Mouse (Mus musculus) limb, embryonic 12.5 days (tissue): Measurements from ENCODE around the gene Nadk2. TPM values are rescaled to one million over a fixed set of nuclear protein-coding genes. Genes with fewer than 3 reads are reported as not detected.

Source experiments
- ATAC-seq: fragments of 200-750 bp; cut with Nextera tagmentation; 2 replicates; pipeline ENCODE4 v1.8.0; 2017; ENCODE audit warnings: low read depth, moderate TSS enrichment; ENCODE audit not compliant: insufficient number of reproducible peaks, insufficient read depth, low FRiP score, low TSS enrichment
- H3K27ac ChIP-seq: fragments of 300-500 bp; sonication (generic); 2 replicates; pipeline ENCODE4 v1.5.1; 2016; ENCODE audit warnings: mild to moderate bottlenecking, moderate library complexity
- H3K27me3 ChIP-seq: fragments of 300-500 bp; sonication (generic); 2 replicates; pipeline ENCODE4 v1.6.1; 2016; ENCODE audit warnings: mild to moderate bottlenecking, moderate library complexity
- H3K36me3 ChIP-seq: fragments of 300-500 bp; sonication (generic); 2 replicates; pipeline ENCODE4 v1.6.1; 2016; ENCODE audit warnings: mild to moderate bottlenecking, moderate library complexity
- H3K4me1 ChIP-seq: fragments of 300-500 bp; sonication (generic); replicated peaks from 2 replicates; pipeline ENCODE4 v1.6.1; 2016
- H3K4me2 ChIP-seq: fragments of 300-500 bp; sonication (generic); 2 replicates; pipeline ENCODE4 v1.6.1; 2016; ENCODE audit warnings: mild to moderate bottlenecking, moderate library complexity
- H3K4me3 ChIP-seq: fragments of 300-500 bp; sonication (generic); replicated peaks from 2 replicates; pipeline ENCODE4 v1.5.1; 2016; ENCODE audit warnings: mild to moderate bottlenecking
- H3K9ac ChIP-seq: fragments of 300-500 bp; sonication (generic); replicated peaks from 2 replicates; pipeline ENCODE4 v1.6.1; 2016; ENCODE audit warnings: mild to moderate bottlenecking, moderate library complexity
- H3K9me3 ChIP-seq: fragments of 300-500 bp; sonication (generic); 2 replicates; pipeline ENCODE4 v1.6.1; 2016; ENCODE audit warnings: mild to moderate bottlenecking, moderate library complexity
- WGBS: fragments of 180-500 bp; shearing (Covaris S2); methylation state at CpG from one replicate; pipeline ENCODE4 v1.1.7; 2016; 5-methylcytosine and 5-hydroxymethylcytosine counted together
- polyA plus RNA-seq: library from polyadenylated mRNA; unstranded; fragments of >200 nt; fragmentation: Nextera tagmentation; extraction: Ambion mirVana; gene quantifications from 2 replicates; pipeline ENCODE4 v1.2.1, GENCODE M21; 2016

Gene Nadk2
- polyA plus RNA-seq, 1 experiment from 2014 or later, result 34.7 TPM

DNA sequence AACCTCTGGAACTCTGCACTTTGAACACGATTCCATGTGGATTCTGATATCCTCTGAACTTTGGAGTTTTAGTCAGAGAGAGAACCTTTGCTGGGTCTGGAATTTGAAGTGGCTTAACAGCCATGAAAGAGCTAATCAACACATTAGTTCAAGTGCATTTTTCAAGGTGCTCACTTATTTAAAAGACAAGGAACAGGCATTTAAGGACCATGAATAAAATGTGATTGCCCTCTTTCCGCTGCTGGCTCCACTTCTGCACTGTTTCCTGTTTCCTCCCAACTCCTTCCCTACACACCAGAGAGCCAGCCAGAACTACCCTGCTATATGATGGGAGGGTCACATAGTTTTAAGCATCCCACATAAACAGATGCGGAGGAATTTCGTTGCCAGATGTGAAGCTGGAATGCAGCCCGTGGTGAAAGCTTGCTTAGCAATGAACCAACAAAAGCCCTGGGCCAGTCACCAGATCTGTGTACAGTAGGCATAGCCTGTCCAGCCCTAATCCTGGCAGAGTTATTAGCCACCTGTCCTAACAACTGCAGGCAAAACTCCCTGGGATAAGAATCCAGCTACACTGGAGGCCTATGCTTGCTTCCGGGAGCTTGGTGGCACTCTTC is 63.9 kb downstream of the Nadk2 start:
- Histone ChIP-seq H3K9me3 (no peaks in the 10 kb centered on the region), H3K36me3 (peaks cover 75% of the 10 kb centered on the region), H3K9ac (no peak overlapping the region), H3K27ac (0 out of 2 replicates have a peak overlapping the region, but pooled peaks have one; percentile 32), H3K4me3 (no peak overlapping the region), H3K27me3 (no peaks in the 10 kb centered on the region), H3K4me2 (peak overlapping the region; percentile 15; the same call in 1 of the 2 replicates), H3K4me1 (peaks cover 22% of the 10 kb centered on the region)
- WGBS, result 49% methylated on average over 6 of the region's 6 CpGs
- peak; percentile 74; the same call in 1 of the 2 replicates for ATAC-seq

DNA sequence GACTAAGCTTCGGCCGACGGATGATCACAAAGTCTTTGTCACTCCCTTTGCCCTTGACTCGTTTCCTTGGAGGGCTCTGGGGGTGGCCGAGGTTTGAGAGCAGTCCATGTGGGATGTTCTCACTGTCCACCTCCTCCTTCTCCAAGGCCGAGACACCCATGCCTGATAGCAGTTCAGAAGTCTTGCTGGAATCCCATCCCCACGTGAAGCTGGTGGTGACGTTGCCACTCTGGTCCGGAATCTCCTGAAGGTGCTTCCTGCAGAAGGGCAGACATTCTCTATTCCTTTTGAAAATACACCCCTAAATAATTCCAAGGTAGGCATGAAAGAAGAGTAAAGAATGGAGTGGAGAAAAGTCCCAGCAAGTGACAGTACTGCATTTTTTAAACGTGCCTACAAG is 68.4 kb downstream of the Nadk2 start:
- Histone ChIP-seq H3K27ac (peak overlapping the region; percentile 56; the same call in 1 of the 2 replicates), H3K4me1 (peaks cover 19% of the 10 kb centered on the region), H3K4me3 (peak overlapping the region; percentile 78), H3K9ac (peak overlapping the region; percentile 78), H3K36me3 (peaks cover 38% of the 10 kb centered on the region), H3K9me3 (no peaks in the 10 kb centered on the region), H3K4me2 (peak overlapping the region; percentile 76), H3K27me3 (no peaks in the 10 kb centered on the region)
- 32% methylated on average over 10 of the region's 10 CpGs for WGBS
- no peak for ATAC-seq

DNA sequence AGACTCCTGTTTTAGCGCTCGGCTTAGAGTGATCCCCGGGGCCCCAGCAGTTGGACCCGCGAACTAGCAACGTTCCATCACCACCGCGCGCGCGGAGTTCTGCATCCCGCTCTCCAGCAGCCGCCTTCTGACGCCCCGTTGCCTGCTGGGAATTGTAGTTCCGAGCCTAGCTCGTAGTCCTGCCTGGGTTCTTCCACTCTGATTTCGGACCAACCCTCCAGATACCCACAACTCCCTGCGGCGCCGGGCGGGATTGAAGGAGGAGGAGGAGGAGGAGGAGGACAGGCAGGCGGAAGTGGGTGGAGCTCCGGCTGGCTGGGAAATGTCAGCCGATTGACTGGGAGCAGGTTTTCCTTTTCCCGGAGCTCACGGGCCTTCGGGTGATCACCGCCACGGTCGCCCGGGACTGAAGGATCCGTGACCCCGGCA is 69.2 kb downstream of the Nadk2 start, which contains the start of gene Lmbrd2:
TSS of gene Lmbrd2 (plus strand) at position 299 of the 429 bp plus-strand sequence.
- H3K4me2 ChIP-seq, result peak within 1 kb of the TSS; percentile 76
- peak within 1 kb of the TSS; percentile 78 for H3K4me3 ChIP-seq
- peak; percentile 98 for ATAC-seq
- no peaks in the 10 kb centered on the region for H3K27me3 ChIP-seq
- peaks cover 37% of the 10 kb centered on the region for H3K36me3 ChIP-seq
- peaks cover 16% of the 10 kb centered on the region for H3K4me1 ChIP-seq
- peak within 1 kb of the TSS; percentile 78 for H3K9ac ChIP-seq
- under 1% methylated on average over 34 of the region's 34 CpGs for WGBS
- peak within 1 kb of the TSS; percentile 83 for H3K27ac ChIP-seq
- no peaks in the 10 kb centered on the region for H3K9me3 ChIP-seq

DNA sequence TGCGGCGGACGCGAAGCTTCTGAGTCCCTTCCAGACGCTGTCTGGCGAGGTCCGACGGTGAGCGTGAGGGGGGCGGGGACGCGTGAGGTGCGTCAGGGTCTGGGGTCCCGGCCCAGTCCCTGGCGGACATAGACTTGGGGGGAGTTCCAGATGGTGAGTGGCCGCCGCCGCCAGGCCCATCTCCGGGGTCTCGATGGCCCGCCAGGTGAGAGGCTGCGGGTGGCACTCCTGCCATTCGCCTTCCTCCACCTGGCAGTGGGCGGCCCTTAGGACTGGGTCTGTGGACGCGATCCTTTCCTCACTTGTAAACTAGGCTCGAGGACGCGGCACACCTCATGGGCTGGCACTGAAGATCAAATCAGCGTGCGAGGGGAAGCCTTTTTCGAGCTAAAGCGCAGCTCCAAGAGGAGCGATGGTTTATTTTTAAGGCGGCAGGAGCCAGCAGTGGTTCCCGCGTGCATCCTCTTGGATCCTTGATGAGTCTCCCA is 69.7 kb downstream of the Nadk2 start:
- H3K36me3 ChIP-seq, result peaks cover 34% of the 10 kb centered on the region
- ATAC-seq, result peak; percentile 88
- H3K27ac ChIP-seq, result peak overlapping the region; percentile 83
- H3K4me1 ChIP-seq, result peaks cover 15% of the 10 kb centered on the region
- peak overlapping the region; percentile 76 for H3K4me2 ChIP-seq
- no peaks in the 10 kb centered on the region for H3K27me3 ChIP-seq
- peak overlapping the region; percentile 78 for H3K9ac ChIP-seq
- H3K9me3 ChIP-seq, result no peaks in the 10 kb centered on the region
- 0% methylated on average over 36 of the region's 37 CpGs for WGBS
- H3K4me3 ChIP-seq, result peak overlapping the region; percentile 78

DNA sequence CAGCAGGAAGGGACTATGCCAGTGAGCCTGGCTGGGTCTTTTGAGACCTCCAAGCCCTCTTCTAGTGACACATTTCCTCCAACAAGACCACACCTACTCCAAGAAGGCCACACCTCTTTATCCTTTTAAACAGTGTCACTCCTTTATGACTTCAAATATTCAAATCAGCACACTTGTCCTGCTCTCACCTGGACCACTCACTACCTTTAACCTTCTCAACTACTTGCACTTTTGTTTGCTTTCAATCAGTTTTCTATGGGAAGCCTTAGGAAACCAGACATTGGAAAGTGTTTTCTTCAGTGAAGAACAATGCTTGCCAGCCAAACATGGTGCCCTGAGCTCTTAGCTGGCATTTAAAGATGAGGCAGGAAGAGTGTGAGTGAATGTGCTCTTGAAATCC is 84.3 kb downstream of the Nadk2 start, which contains the start of gene Skp2:
TSS of gene Skp2 (minus strand) at position 101 of the 400 bp plus-strand sequence.
- no peaks in the 10 kb centered on the region for H3K27me3 ChIP-seq
- H3K4me2 ChIP-seq, result no peak within 1 kb of the TSS
- no peak for ATAC-seq
- no peak within 1 kb of the TSS for H3K4me3 ChIP-seq
- H3K27ac ChIP-seq, result no peak within 1 kb of the TSS
- H3K9me3 ChIP-seq, result no peaks in the 10 kb centered on the region
- no peaks in the 10 kb centered on the region for H3K4me1 ChIP-seq
- no peak within 1 kb of the TSS for H3K9ac ChIP-seq
- peaks cover 51% of the 10 kb centered on the region for H3K36me3 ChIP-seq

Other genes with a start within 250 kb of the Nadk2 start
- gene Ranbp3l, start 103.3 kb upstream of the Nadk2 start, polyA plus RNA-seq, result not detected in 2 replicates
- 3.4 and 3.5 TPM in 2 replicates for gene Lmbrd2, start 69.3 kb downstream of the Nadk2 start, polyA plus RNA-seq
- gene Skp2, start 84.2 kb downstream of the Nadk2 start, polyA plus RNA-seq, result 139 and 140 TPM in 2 replicates
- gene Ugt3a1, start 205.6 kb downstream of the Nadk2 start, polyA plus RNA-seq, result not detected in 2 replicates